Mouse (Mus musculus): ENCODE measurements around the gene Nupr1. TPM values are rescaled to one million over a fixed set of nuclear protein-coding genes. Genes with fewer than 3 reads are reported as not detected.

Gene Nupr1
- polyA plus RNA-seq (2012; ENCODE audit: low replicate concordance) = 5.4 and 6.2 TPM in 2 replicates

DNA sequence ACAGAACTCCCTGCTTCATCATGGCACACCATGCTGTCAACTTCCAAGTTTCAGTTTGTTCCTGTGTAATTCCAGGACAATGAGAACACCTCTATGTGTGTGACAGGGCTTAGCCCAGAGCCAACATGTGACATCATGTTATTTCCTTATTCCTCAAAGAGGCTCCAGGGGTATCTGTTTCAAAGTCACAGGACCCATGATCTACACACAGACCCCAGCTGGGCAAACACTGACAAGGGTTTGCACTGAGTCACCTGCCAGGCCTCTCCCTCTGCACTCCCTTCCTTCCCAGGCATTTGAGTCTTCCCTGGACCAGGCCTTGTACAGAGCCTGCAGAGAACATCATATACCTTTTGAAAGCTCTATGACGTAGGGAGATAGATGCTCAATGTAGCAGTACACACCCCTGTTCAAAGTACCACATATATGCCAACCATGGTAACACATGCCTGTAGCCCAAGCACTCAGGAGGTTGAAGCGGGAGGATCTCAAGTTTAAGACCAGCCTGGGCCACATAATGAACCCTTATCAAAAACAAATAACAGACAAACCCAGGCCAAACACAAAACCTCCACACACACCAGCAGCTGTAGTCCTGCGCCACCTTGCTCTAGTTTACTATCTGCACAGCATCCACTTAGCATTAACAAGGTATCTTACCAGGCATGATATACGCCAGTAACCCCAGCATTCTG, at the start of gene Nupr1:
Nupr1 (minus strand) TSS at position 38 of the 695 bp plus-strand sequence.

DNA sequence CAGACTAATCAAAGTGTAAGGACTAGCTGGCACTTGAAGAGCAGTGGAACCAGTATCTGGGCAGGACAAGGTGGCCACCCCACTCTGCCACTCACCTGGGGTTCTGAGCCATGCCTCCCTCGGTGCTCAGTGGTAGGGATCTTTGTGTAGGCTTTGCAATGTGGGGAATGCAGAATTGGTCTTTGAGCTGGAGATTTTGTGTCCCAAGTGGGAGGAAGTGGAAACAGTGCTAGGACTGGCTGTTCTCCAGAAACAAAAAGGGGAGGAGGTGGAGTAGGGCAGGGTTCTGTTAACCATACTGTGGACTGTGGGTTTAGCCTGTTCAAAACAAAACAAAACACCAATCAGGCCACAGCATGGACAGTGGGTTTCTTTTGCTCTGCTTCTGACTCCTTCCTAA, 45.5 kb upstream of the Nupr1 start, which contains the start of gene Sult1a1:
Sult1a1 (minus strand) TSS at position 226 of the 400 bp plus-strand sequence.

DNA sequence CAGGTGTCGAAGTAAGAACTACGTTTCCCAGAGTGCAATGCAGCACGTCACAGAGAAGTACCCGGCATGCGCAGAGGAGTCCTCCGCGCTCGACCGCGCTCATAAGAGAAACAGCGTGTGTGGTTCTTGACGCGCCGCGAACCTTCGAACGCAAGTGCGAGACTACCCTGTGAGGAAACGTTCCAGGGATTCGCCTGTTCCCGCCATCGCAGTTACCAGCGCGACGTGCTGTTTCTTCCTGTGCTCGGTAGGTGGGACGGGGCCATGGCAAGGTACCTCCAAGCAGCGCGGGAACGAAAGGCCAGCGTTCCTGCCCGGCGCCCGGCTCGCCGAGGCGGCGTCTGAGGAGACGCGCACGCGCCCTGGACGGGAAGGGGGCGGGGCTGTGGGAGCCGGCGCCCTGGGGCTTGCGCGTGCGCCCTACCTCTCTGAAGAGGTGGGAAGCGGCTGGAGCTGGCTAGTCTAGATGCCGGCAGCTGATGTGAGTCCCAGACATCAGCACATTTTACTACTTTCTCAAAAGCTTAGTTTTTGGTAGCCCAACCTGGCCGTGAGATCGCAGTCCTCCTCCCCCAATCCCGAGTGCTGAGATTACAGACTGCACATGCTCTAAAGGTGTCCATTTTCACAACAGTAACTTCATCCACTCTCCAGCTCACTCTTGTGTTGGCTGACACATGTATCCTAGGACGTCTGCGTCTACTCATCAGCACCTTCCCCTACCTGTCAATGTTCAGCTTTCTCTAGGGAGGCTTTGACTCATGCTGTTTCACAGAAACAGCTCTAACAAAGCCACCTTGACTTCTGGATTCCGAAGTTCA, 18.8 kb upstream of the Nupr1 start, which contains the start of gene Sgf29:
Sgf29 (plus strand) TSS at position 79 of the 821 bp plus-strand sequence.

DNA sequence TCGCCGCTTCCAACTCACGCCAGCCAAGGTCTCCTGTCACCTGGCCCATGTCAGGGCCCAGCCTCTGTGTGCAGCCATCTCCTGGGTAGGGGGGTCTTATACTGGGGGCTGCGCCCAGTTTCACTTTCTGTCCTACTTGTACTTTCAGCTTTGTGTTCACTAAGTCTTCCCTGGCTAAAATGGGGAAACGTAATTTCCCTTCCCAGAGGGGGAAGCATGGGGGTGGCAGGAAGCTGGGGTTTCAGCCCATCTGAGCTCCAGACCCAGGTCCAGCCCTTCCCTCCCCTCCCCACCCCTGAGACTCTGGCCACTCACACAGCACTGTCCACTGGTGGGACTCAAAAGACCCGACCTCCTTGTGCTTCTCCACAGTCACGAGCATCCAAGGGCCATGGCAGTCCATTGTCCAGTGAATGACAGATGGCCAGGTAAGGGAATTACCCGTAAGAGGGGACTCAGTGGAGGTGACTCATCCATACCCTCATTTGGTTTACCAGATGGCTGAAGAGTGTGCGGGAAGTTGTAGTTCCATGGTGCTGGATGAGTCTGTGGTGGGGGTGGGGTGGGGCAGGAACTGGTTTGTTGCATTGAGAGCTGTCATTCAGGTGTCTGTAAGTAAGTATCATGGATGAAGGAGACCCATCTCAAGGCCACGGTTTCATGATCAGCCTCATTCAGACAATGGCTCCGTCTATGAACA, 35.6 kb downstream of the Nupr1 start, which contains the start of gene Il27:
Il27 (minus strand) TSS at position 80 of the 700 bp plus-strand sequence.

DNA sequence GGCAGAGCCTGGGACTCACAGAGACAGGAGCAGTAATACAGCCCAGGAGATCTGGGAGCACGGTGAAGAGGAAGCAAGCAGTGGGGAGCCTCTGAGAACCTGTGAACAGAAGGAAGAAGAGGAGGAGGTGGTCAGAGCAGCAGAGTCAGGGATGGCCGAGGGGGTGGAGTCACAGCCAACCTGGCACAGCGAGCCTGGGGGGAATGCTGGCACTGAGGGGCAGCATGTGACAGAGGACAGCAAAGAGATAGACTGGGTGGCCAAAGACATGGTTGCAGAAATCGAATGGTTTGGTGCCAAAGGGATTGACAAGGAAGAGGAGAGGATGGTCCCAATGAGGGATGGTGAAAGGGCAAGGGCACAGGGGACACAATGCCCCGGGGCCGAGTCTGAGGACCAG, 44.9 kb downstream of the Nupr1 start, which contains the start of gene Cln3:
Cln3 (minus strand) TSS at position 101 of the 400 bp plus-strand sequence.

DNA sequence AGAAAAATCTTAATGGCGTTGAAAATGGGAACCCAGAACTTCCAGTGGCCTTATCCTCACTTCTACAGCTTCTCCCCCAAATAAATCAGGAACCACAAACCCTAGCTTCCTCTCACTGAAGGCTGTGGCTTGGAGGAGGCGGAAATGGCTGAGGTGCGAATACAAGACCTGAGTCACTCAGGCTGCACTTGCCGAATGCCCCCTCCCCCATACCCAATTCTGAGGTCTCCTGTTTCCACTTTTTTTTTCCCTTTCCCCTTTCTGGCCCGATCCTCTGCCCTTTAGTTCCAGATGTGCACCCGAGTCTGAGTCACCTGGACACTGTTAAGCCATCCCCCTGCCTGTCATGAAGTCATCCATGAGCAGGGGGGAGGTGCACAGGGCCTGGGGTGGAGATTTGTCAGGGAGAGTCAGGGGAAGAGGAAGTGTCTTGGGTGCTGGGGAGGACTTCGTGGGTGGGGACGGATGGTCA, 46.1 kb downstream of the Nupr1 start, which contains the start of gene Apobr:
Apobr (plus strand) TSS at position 437 of the 472 bp plus-strand sequence.

Other genes with a start within 250 kb of the Nupr1 start
- 5.5 and 6.0 TPM in 2 replicates for gene Nfatc2ip, start 234.1 kb downstream of the Nupr1 start, polyA plus RNA-seq (2012; ENCODE audit: low replicate concordance)
- gene Cd19, start 216.0 kb downstream of the Nupr1 start, polyA plus RNA-seq (2012; ENCODE audit: low replicate concordance) = 15.0 and 38.2 TPM in 2 replicates
- gene Rabep2, start 202.1 kb downstream of the Nupr1 start, polyA plus RNA-seq (2012; ENCODE audit: low replicate concordance) = 58.1 and 79.3 TPM in 2 replicates
- gene Atp2a1, start 167.8 kb downstream of the Nupr1 start, polyA plus RNA-seq (2012; ENCODE audit: low replicate concordance) = 0.27 and 0.34 TPM in 2 replicates
- 56.4 and 77.6 TPM in 2 replicates for gene Sh2b1, start 155.4 kb downstream of the Nupr1 start, polyA plus RNA-seq (2012; ENCODE audit: low replicate concordance)
- gene Tufm, start 143.5 kb downstream of the Nupr1 start, polyA plus RNA-seq (2012; ENCODE audit: low replicate concordance) = 19.5 and 71.4 TPM in 2 replicates
- 1,237 and 1,711 TPM in 2 replicates for gene Atxn2l, start 127.4 kb downstream of the Nupr1 start, polyA plus RNA-seq (2012; ENCODE audit: low replicate concordance)
- gene Eif3c, start 64.5 kb downstream of the Nupr1 start, polyA plus RNA-seq (2012; ENCODE audit: low replicate concordance) = 46.8 and 71.7 TPM in 2 replicates
- 13.9 and 17.3 TPM in 2 replicates for gene Apobr, start 45.9 kb downstream of the Nupr1 start, polyA plus RNA-seq (2012; ENCODE audit: low replicate concordance)
- gene Cln3, start 45.0 kb downstream of the Nupr1 start, polyA plus RNA-seq (2012; ENCODE audit: low replicate concordance) = 6.0 and 18.7 TPM in 2 replicates
- gene Il27, start 35.9 kb downstream of the Nupr1 start, polyA plus RNA-seq (2012; ENCODE audit: low replicate concordance) = 0.47 and 2.1 TPM in 2 replicates
- gene Sgf29, start 18.4 kb upstream of the Nupr1 start, polyA plus RNA-seq (2012; ENCODE audit: low replicate concordance) = 23.6 and 70.5 TPM in 2 replicates
- 0.32 TPM in 1 of 2 replicates, not detected in the other for gene Sult1a1, start 45.6 kb upstream of the Nupr1 start, polyA plus RNA-seq (2012; ENCODE audit: low replicate concordance)
- gene Bola2, start 64.5 kb upstream of the Nupr1 start, polyA plus RNA-seq (2012; ENCODE audit: low replicate concordance) = 88.6 and 107 TPM in 2 replicates
- gene Slx1b, start 64.9 kb upstream of the Nupr1 start, polyA plus RNA-seq (2012; ENCODE audit: low replicate concordance) = 2.9 and 6.9 TPM in 2 replicates
- 287 and 313 TPM in 2 replicates for gene Coro1a, start 76.9 kb upstream of the Nupr1 start, polyA plus RNA-seq (2012; ENCODE audit: low replicate concordance)
- 115 and 138 TPM in 2 replicates for gene Mapk3, start 128.7 kb upstream of the Nupr1 start, polyA plus RNA-seq (2012; ENCODE audit: low replicate concordance)
- gene Gdpd3, start 135.5 kb upstream of the Nupr1 start, polyA plus RNA-seq (2012; ENCODE audit: low replicate concordance) = 0.77 and 2.4 TPM in 2 replicates
- 188 and 399 TPM in 2 replicates for gene Ypel3, start 146.1 kb upstream of the Nupr1 start, polyA plus RNA-seq (2012; ENCODE audit: low replicate concordance)
- gene Tbx6, start 150.6 kb upstream of the Nupr1 start, polyA plus RNA-seq (2012; ENCODE audit: low replicate concordance) = 8.3 and 13.4 TPM in 2 replicates
- gene Ppp4c, start 161.6 kb upstream of the Nupr1 start, polyA plus RNA-seq (2012; ENCODE audit: low replicate concordance) = 129 and 143 TPM in 2 replicates
- 1.5 and 3.9 TPM in 2 replicates for gene Fam57b, start 166.8 kb upstream of the Nupr1 start, polyA plus RNA-seq (2012; ENCODE audit: low replicate concordance)
- gene 4930451I11Rik, start 200.8 kb upstream of the Nupr1 start, polyA plus RNA-seq (2012; ENCODE audit: low replicate concordance) = not detected in 2 replicates
- gene Doc2a, start 216.6 kb upstream of the Nupr1 start, polyA plus RNA-seq (2012; ENCODE audit: low replicate concordance) = not detected in 2 replicates
- gene Hirip3, start 231.1 kb upstream of the Nupr1 start, polyA plus RNA-seq (2012; ENCODE audit: low replicate concordance) = 80.7 and 110 TPM in 2 replicates
- gene Ino80e, start 231.5 kb upstream of the Nupr1 start, polyA plus RNA-seq (2012; ENCODE audit: low replicate concordance) = 1,584 and 1,973 TPM in 2 replicates